Mouse (Mus musculus) skeletal muscle tissue, postnatal 0 days (tissue): ENCODE results near the gene Ccdc43. TPM values are rescaled to one million over a fixed set of nuclear protein-coding genes. Genes with fewer than 3 reads are reported as not detected.

Source experiments
- microRNA-seq, 2 experiments: library from miRNA; unstranded; fragments of <30 nt; microRNA quantifications; one replicate each; pipeline ENCODE4; 2016
- polyA plus RNA-seq: library from polyadenylated mRNA; unstranded; fragments of >200 nt; fragmentation: Nextera tagmentation; extraction: Ambion mirVana; gene quantifications from 2 replicates; pipeline ENCODE4 v1.2.1, GENCODE M21; 2015

Ccdc43 gene
- polyA plus RNA-seq: 83.0 and 84.0 TPM in 2 replicates

GRCm38 (mm10) chr11:102697338-102698017 lies at the start of gene Ccdc43:
Gene Ccdc43, minus strand, starts transcription at chr11:102697782.

GRCm38 (mm10) chr11:102663416-102663815 lies 34.2 kb downstream of the Ccdc43 start, which contains the start of gene Meioc:
Gene Meioc, plus strand, starts transcription at chr11:102663716.

Small RNA genes within 50 kb of the gene (microRNA-seq; reads per million reads assigned to microRNA genes)
- 0 reads per million in 2 experiments for gene Gm22920

Other genes starting within 250 kb of the Ccdc43 start
- 7.5 and 8.0 TPM in 2 replicates for gene Itga2b, start 227.7 kb downstream of the Ccdc43 start, polyA plus RNA-seq
- gene Gpatch8, start 141.4 kb downstream of the Ccdc43 start, polyA plus RNA-seq: 28.1 and 28.8 TPM in 2 replicates
- 5.1 and 7.4 TPM in 2 replicates for gene Gm11627, start 118.3 kb downstream of the Ccdc43 start, polyA plus RNA-seq
- gene Fzd2, start 93.4 kb downstream of the Ccdc43 start, polyA plus RNA-seq: 10.1 and 12.3 TPM in 2 replicates
- gene Meioc, start 34.1 kb downstream of the Ccdc43 start, polyA plus RNA-seq: 0.28 and 0.71 TPM in 2 replicates
- 1.1 and 1.5 TPM in 2 replicates for gene Adam11, start 63.7 kb upstream of the Ccdc43 start, polyA plus RNA-seq
- gene Gjc1, start 121.9 kb upstream of the Ccdc43 start, polyA plus RNA-seq: 22.0 and 24.4 TPM in 2 replicates
- 4.5 and 5.5 TPM in 2 replicates for gene Higd1b, start 138.1 kb upstream of the Ccdc43 start, polyA plus RNA-seq
- 49.2 and 50.3 TPM in 2 replicates for gene Eftud2, start 183.2 kb upstream of the Ccdc43 start, polyA plus RNA-seq
- gene Ccdc103, start 183.4 kb upstream of the Ccdc43 start, polyA plus RNA-seq: 0.17 and 0.21 TPM in 2 replicates
- gene Fam187a, start 187.4 kb upstream of the Ccdc43 start, polyA plus RNA-seq: not detected in 2 replicates
- gene Gfap, start 203.1 kb upstream of the Ccdc43 start, polyA plus RNA-seq: 0.11 and 0.14 TPM in 2 replicates
- gene Kif18b, start 227.3 kb upstream of the Ccdc43 start, polyA plus RNA-seq: 1.4 and 2.1 TPM in 2 replicates
- gene C1ql1, start 248.9 kb upstream of the Ccdc43 start, polyA plus RNA-seq: 0.45 and 0.55 TPM in 2 replicates